Mouse (Mus musculus) hindbrain, embryonic 16.5 days (tissue): ENCODE measurements around the gene Abcd1. TPM values are rescaled to one million over a fixed set of nuclear protein-coding genes. Genes with fewer than 3 reads are reported as not detected.

Experiments used
- ATAC-seq: fragments of 200-750 bp; cut with Nextera tagmentation; 2 replicates; pipeline ENCODE4 v1.8.0; 2017; ENCODE audit warnings: moderate TSS enrichment, moderate library complexity
- H3K27ac ChIP-seq: fragments of 300-500 bp; sonication (generic); 2 replicates; pipeline ENCODE4 v1.5.1; 2014; ENCODE audit warnings: low read depth, mild to moderate bottlenecking, control low read depth, low read length, moderate library complexity
- H3K27me3 ChIP-seq: fragments of 300-500 bp; sonication (generic); replicated peaks from 2 replicates; pipeline ENCODE4 v1.6.1; 2014; ENCODE audit warnings: low read length; ENCODE audit not compliant: control insufficient read depth, insufficient read depth
- H3K36me3 ChIP-seq: fragments of 300-500 bp; sonication (generic); 2 replicates; pipeline ENCODE4 v1.6.1; 2014; ENCODE audit warnings: mild to moderate bottlenecking, low read length, moderate library complexity, mixed read lengths; ENCODE audit not compliant: control insufficient read depth, insufficient read depth
- H3K4me1 ChIP-seq: fragments of 300-500 bp; sonication (generic); 2 replicates; pipeline ENCODE4 v1.6.1; 2014; ENCODE audit warnings: low read depth, low read length; ENCODE audit not compliant: control insufficient read depth, insufficient read depth
- H3K4me2 ChIP-seq: fragments of 300-500 bp; sonication (generic); 2 replicates; pipeline ENCODE4 v1.6.1; 2014; ENCODE audit warnings: mild to moderate bottlenecking, low read length, control low read depth, moderate library complexity
- H3K4me3 ChIP-seq: fragments of 300-500 bp; sonication (generic); 2 replicates; pipeline ENCODE4 v1.5.1; 2014; ENCODE audit warnings: mild to moderate bottlenecking, low read length, control low read depth, moderate library complexity
- H3K9ac ChIP-seq: fragments of 300-500 bp; sonication (generic); 2 replicates; pipeline ENCODE4 v1.6.1; 2014; ENCODE audit warnings: low read depth, mild to moderate bottlenecking, control low read depth, low read length, moderate library complexity
- H3K9me3 ChIP-seq: fragments of 300-500 bp; sonication (generic); 2 replicates; pipeline ENCODE4 v1.6.1; 2014; ENCODE audit warnings: mild to moderate bottlenecking, low read length, moderate library complexity; ENCODE audit not compliant: control insufficient read depth
- WGBS: fragments of 180-500 bp; shearing (Covaris S2); extraction: QIAGEN DNeasy Blood & Tissue Kit; methylation state at CpG from one replicate; pipeline ENCODE4 v1.1.7; 2014; 5-methylcytosine and 5-hydroxymethylcytosine counted together
- polyA plus RNA-seq: library from polyadenylated mRNA; unstranded; fragments of >200 nt; fragmentation: Nextera tagmentation; extraction: Ambion mirVana; gene quantifications from 2 replicates; pipeline ENCODE4 v1.2.1, GENCODE M21; 2015

The Abcd1 gene
- 13.1 and 13.2 TPM in 2 replicates for polyA plus RNA-seq

DNA sequence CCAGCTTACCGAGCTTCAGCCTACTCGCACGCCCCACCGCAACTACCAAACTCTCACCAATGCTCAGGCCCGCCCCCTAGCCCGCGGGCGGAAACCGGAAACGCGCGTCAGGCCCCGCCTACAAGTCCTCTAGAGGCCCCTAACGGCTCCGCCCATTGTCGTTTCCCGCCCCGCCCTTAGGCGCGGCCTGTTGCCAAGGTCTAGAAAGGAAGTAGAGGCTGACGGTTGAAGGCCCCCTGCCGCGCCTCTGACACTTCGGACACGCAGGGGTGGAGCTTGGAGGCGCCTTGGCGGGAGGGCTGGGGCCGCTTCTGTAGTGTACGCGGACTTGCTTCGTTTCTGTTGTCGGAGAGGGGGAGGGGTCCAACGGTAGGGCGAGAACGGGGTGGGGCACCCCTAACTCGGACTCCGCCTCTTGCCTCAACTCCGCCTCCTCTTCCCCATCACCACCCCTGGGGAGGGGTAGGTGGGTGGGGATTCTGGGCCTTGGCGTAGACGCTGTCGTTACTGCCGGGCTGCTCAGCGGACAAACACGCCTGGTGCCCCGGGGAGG lies at the start of gene Abcd1, which contains the start of gene Bcap31:
Gene Abcd1 (plus strand): TSS at position 489 of the 553 bp plus-strand sequence.
Gene Bcap31 (minus strand): TSS at position 67 of the 553 bp plus-strand sequence.
- WGBS: 16% methylated on average over 38 of the region's 45 CpGs
- Histone ChIP-seq H3K4me2 (peak within 1 kb of the TSS; percentile 67), H3K27ac (peak within 1 kb of the TSS; percentile 77), H3K9ac (peak within 1 kb of the TSS; percentile 65), H3K27me3 (no peaks in the 10 kb centered on the region), H3K4me1 (peaks cover 17% of the 10 kb centered on the region), H3K36me3 (no peaks in the 10 kb centered on the region), H3K4me3 (peak within 1 kb of the TSS; percentile 54), H3K9me3 (no peaks in the 10 kb centered on the region)
- ATAC-seq: peak; percentile 92

DNA sequence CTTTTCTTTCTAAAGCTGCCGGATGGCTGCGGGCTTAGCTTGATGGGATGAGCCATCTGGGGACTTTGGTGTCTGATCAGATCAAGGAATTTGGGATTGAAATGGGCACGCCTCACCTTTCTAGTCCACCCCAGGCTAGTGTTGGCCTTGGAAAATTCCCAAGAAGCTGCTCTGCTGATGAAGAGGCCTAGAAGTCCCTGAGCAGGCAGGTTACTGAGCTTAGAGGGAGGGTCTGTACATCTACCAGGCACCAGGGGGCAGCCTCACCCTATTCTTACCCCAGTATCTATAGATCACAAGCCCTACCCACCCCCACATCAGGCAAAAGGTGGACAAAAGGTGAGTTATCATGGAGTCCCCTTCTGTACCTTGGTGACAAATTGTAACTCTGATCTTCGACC lies 44.4 kb upstream of the Abcd1 start:
- WGBS: 38% methylated on average over 4 of the region's 4 CpGs
- Histone ChIP-seq H3K27ac (no peak overlapping the region), H3K4me2 (no peak overlapping the region; the same call in 1 of the 2 replicates), H3K9me3 (no peaks in the 10 kb centered on the region), H3K9ac (no peak overlapping the region), H3K27me3 (no peaks in the 10 kb centered on the region), H3K4me1 (peaks cover 11% of the 10 kb centered on the region), H3K4me3 (no peak overlapping the region), H3K36me3 (no peaks in the 10 kb centered on the region)
- peak; percentile 25; the same call in 1 of the 2 replicates for ATAC-seq

DNA sequence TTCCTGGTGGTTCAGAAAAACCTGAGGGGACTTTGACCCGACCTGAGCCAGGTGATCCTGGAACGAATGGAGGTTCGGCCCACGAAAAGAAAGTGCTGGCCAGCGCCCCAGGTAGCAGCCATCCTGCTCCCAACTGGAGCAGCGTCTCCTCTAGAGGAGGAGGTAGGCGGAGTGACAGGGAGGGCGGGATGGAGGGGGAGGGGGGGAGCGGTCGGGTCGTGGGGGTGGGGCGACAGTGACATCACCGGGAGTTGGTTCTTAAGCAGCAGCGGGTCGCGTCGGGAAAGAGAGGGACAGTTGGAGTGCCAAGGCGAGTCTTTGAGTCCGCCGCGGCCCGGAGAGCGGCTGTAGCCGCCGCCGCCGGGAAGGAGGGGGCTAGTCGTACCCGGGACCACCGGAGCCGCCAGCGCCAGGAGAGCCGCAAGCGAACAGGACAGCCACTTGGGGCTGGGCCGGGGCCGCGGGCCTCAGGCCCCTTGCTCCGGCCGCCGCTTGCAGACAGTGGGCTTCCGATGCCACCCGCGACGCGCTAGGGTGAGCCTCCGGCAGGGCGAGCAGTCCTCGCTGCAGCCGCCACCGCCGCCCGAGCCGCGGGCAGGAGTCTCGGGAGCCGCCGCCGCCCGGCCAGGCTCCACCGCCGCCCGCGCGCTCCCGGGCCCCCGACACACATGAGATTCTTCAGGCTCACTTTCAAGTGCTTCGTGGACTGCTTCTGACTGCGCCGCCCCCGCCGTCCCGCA lies 43.3 kb upstream of the Abcd1 start, which contains the start of gene Slc6a8:
Gene Slc6a8 (plus strand): TSS at position 272 of the 740 bp plus-strand sequence.
- no peaks in the 10 kb centered on the region for H3K27me3 ChIP-seq
- peaks cover 11% of the 10 kb centered on the region for H3K4me1 ChIP-seq
- H3K36me3 ChIP-seq: no peaks in the 10 kb centered on the region
- H3K4me3 ChIP-seq: peak within 1 kb of the TSS; percentile 63
- ATAC-seq: peak; percentile 82
- H3K27ac ChIP-seq: peak within 1 kb of the TSS; percentile 76
- H3K9ac ChIP-seq: peak within 1 kb of the TSS; percentile 78
- no peaks in the 10 kb centered on the region for H3K9me3 ChIP-seq
- 19% methylated on average over 18 of the region's 72 CpGs for WGBS
- peak within 1 kb of the TSS; percentile 74 for H3K4me2 ChIP-seq

DNA sequence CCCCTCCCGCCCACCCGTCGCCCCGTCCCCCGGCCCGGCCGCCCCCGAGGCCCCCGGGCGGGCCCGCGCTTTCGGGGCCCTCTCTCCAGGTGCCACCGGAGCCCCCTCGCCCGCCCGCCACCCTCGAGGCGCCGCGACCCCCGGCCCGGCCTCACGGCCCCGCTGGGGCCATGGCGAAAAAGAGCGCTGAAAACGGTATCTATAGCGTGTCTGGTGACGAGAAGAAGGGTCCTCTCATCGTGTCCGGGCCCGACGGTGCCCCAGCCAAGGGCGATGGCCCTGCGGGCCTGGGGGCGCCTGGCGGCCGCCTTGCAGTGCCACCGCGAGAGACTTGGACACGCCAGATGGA lies 42.8 kb upstream of the Abcd1 start:
- no peak; the same call in 1 of the 2 replicates for ATAC-seq
- Histone ChIP-seq H3K9ac (peak overlapping the region; percentile 78), H3K4me3 (peak overlapping the region; percentile 63), H3K4me2 (peak overlapping the region; percentile 74), H3K36me3 (no peaks in the 10 kb centered on the region), H3K27me3 (no peaks in the 10 kb centered on the region), H3K4me1 (peaks cover 11% of the 10 kb centered on the region), H3K27ac (peak overlapping the region; percentile 76), H3K9me3 (no peaks in the 10 kb centered on the region)
- 16% methylated on average over 21 of the region's 42 CpGs for WGBS

DNA sequence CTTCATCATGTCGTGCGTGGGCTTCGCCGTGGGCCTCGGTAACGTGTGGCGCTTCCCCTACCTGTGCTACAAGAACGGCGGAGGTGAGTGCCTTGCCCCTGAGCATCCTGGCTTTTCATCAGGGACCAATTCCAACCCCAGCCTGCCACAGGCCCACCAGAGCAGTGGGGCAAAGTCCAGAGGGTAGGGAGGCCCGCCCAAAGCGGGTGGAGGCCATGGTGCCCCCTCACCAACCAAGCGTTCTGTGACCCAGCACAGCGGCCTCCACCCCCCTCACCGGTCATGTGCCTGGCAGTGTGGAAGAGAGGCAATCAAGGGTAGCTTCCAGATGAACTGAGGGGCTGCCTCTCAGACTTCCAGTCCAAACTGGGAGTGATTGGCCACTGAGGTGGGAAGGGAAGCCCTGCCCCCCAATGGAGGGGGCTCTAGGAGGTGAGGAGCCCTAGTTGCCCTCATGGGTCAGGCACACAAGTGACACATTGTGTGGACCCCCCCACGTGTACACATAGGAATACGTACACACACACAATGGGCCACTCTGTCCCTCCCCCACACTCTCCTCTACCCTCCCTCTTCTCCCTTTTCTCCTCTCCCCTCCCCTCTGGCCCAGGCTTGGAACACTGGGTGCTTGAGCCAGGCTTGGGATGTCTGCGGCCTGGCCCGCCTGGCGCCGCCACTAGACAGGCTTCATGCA lies 42.3 kb upstream of the Abcd1 start:
- Histone ChIP-seq H3K9ac (peak overlapping the region; percentile 78), H3K27me3 (no peaks in the 10 kb centered on the region), H3K36me3 (no peaks in the 10 kb centered on the region), H3K4me1 (peaks cover 11% of the 10 kb centered on the region), H3K9me3 (no peaks in the 10 kb centered on the region), H3K4me3 (peak overlapping the region; percentile 63), H3K27ac (peak overlapping the region; percentile 76; the same call in 1 of the 2 replicates), H3K4me2 (peak overlapping the region; percentile 74)
- 22% methylated on average over 20 of the region's 20 CpGs for WGBS
- peak; percentile 47 for ATAC-seq

DNA sequence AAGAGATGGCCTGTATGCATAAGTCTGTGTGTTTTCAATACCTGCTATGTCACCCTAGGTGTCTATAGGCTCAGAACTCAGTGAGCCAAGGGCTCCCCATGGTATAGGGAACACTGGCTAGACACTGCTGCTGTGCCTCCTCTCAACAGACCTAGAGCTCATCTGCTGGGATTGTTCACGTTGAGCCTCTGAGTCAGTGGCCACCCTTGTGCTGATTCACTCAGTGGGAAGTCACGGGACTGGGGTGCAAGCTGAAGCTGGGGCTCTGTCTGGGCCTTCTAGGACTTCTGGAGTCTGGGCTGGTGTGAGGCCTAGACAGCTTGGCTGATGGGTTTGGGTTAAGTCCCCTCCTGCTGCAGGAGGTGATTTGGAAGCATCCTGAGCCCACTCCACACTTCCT lies 41.2 kb upstream of the Abcd1 start:
- H3K9ac ChIP-seq: no peak overlapping the region; the same call in 1 of the 2 replicates
- no peak overlapping the region for H3K27ac ChIP-seq
- ATAC-seq: no peak

DNA sequence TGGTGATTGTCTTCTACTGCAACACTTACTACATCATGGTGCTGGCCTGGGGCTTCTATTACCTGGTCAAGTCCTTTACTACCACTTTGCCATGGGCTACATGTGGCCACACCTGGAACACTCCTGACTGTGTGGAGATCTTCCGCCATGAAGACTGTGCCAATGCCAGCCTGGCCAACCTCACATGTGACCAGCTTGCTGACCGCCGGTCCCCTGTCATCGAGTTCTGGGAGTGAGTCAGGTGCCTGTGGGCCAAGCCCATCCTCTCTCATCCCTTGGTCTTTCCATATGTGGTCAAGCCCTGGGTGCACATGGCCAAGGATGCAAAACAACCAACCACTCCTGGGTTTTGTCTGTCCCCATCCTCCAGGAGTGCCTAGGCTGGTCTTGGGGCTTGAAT lies 39.7 kb upstream of the Abcd1 start:
- 100% methylated on average over 4 of the region's 4 CpGs for WGBS
- Histone ChIP-seq H3K36me3 (peaks cover 4% of the 10 kb centered on the region; the same call in 1 of the 2 replicates), H3K9me3 (no peaks in the 10 kb centered on the region), H3K4me2 (no peak overlapping the region), H3K4me3 (no peak overlapping the region), H3K27me3 (no peaks in the 10 kb centered on the region), H3K4me1 (peaks cover 11% of the 10 kb centered on the region), H3K9ac (no peak overlapping the region), H3K27ac (no peak overlapping the region)
- no peak for ATAC-seq

More for the DNA sequence above, 41.2 kb upstream of the Abcd1 start:
- H3K4me3 ChIP-seq: peak overlapping the region; percentile 63; the same call in 1 of the 2 replicates
- no peaks in the 10 kb centered on the region for H3K27me3 ChIP-seq
- H3K9me3 ChIP-seq: no peaks in the 10 kb centered on the region
- H3K4me2 ChIP-seq: peak overlapping the region; percentile 74
- peaks cover 2% of the 10 kb centered on the region; the same call in 1 of the 2 replicates for H3K36me3 ChIP-seq
- H3K4me1 ChIP-seq: peaks cover 11% of the 10 kb centered on the region
- WGBS: 53% methylated on average over 2 of the region's 2 CpGs

DNA sequence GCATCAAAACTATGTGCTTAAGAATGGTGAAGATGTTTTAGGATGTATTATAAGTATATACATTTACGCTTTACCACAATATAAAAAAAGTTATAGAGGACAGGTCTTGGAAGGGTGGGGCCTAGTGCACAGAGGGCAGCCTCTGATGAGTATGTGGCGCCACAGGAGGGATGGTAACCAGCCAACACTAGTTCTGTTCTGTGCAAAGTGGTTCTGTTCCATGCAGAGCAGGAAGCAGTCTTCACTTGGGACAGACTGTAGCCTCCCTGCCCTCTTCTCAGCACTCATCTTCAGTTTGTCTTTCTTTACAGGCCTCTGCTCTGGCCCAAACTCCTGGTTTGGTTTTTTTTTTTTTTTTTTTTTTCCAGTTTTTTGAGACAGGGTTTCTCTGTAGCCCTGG lies 32.2 kb upstream of the Abcd1 start:
- H3K4me2 ChIP-seq: no peak overlapping the region
- H3K27me3 ChIP-seq: no peaks in the 10 kb centered on the region
- H3K4me1 ChIP-seq: no peaks in the 10 kb centered on the region
- WGBS: 79% methylated on average over 2 of the region's 2 CpGs
- no peak overlapping the region for H3K4me3 ChIP-seq
- H3K27ac ChIP-seq: no peak overlapping the region
- peaks cover 4% of the 10 kb centered on the region for H3K36me3 ChIP-seq
- no peak for ATAC-seq
- H3K9ac ChIP-seq: no peak overlapping the region
- H3K9me3 ChIP-seq: no peaks in the 10 kb centered on the region

DNA sequence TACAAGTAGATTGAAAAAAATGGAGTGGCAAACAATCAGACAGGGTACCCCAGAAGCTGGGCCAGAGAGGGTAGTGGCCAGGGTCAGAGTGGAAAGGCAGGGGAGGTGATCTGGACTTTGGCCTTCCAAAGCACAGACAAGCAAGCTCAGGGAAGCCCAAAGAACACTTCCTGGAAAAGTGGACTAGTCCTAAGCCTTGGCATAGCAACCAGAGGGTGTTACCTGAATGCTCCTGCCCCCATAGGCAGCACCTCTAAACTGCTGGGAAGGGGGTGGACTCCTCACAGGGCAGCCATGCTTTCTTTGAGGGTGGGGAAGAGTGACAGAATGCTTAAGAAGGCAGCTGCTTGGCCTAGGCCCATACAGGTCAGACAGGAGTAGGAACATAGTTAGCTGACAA lies 31.4 kb upstream of the Abcd1 start:
- 0 out of 2 replicates have a peak, but pooled peaks have one; percentile 14 for ATAC-seq
- Histone ChIP-seq H3K4me3 (no peak overlapping the region), H3K36me3 (peaks cover 4% of the 10 kb centered on the region), H3K9me3 (no peaks in the 10 kb centered on the region), H3K9ac (no peak overlapping the region), H3K27me3 (no peaks in the 10 kb centered on the region), H3K4me2 (no peak overlapping the region), H3K4me1 (no peaks in the 10 kb centered on the region), H3K27ac (no peak overlapping the region)
